ENCODE assay signal across 9 mouse cellular contexts in the genomic region with DNA sequence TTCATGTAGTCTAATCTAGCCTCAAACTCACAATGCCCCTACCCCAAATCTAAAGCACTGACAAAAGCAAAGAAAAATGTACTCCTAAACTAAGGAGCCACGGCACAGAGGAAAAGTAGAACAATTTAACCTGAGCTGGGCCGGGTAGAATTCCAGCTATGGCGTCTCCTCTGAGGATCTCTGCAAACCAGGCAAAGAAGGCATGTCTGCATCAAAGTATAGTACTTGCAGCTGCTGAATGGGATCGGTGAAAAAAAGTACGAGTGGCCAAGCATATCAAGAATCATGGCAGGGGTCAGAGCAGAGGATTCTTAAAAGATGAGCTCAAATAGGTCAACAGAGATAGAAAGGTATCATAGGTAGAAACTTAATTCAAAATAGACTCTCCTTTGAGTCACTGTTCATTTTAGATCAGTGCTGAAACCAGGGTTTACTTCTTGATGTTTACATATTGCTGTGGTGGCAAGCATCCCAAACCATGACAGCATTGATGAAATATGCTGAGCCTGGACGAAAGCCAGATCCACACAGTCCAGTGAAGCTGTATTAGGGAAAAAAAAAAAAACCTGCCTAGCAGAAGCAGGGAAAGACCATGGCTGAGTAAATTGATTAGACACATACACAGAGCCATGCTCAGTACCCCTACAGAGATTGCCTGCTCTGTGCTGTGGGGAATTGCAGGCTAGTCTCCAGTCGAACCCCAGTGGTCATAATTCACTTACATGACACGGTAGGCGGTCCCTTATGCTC.
DNase-seq lines count a peak whose midpoint lies in the region; ATAC-seq and TF ChIP-seq lines count a peak whose summit lies in the region.
"Had no signal": no experiment of that assay in that cellular context is flagged by ENCODE, and none has a peak within 500 bp of the region (broad histone marks: within the 10 kb centered on the region; RNA-seq: fewer than 3 reads in every experiment).

No protein-coding gene starts in this region.

- H3K27ac ChIP-seq in embryonic facial prominence, embryonic 15.5 days (replicated peaks) = no peak overlapping the region
- no peak overlapping the region for H3K27ac ChIP-seq in kidney, adult 2 months (ENCODE audit: insufficient read depth, low read depth, low read length)
- peak overlapping the region; percentile 38; the same call in 1 of the 2 replicates for H3K27ac ChIP-seq in midbrain, embryonic 16.5 days (ENCODE audit: low read length)
- H3K27ac ChIP-seq in thymus, adult 2 months (ENCODE audit: control insufficient read depth, insufficient read depth, low read length) = no peak overlapping the region

- intact Hi-C loops in gastrocnemius, postnatal 14 days (cut with DNase I; ENCODE audit: low total_unique reads) = no loop called here

- peak; percentile 7 for DNase-seq in gastrocnemius, postnatal 14 days
- DNase-seq in gastrocnemius, adult 8-10 months (ENCODE audit: low spot score in 2 of 2) = no peak
- peak; percentile 79 for DNase-seq in adipocyte (ENCODE audit: low spot score)
- peak; percentile 40 for DNase-seq in kidney, adult 2 months
- no peak for DNase-seq in thymus, adult 2 months
- no peak for DNase-seq in spleen, postnatal 36 days (ENCODE audit: low spot score in 2 of 2)

- TF ChIP-seq CTCF in kidney, adult 2 months (conservative IDR thresholded peaks at IDR 0.05; ENCODE audit: insufficient read depth, insufficient read length, low read depth, low read length) = no peak
- TF ChIP-seq CTCF in thymus, adult 2 months (IDR thresholded peaks at IDR 0.05; ENCODE audit: borderline replicate concordance, control insufficient read depth, extremely low read depth, insufficient read depth, low read length, poor library complexity) = no peak

- WGBS in embryonic facial prominence, embryonic 15.5 days = 57% methylated on average over 9 of the region's 9 CpGs
- 27% methylated on average over 9 of the region's 9 CpGs for whole genome bisulfite sequencing in kidney, adult 2 months
- 56% methylated on average over 9 of the region's 9 CpGs for WGBS in midbrain, embryonic 16.5 days
- 81% methylated on average over 9 of the region's 9 CpGs for WGBS in thymus, adult 2 months

- no peaks in the 10 kb centered on the region for H3K36me3 ChIP-seq in embryonic facial prominence, embryonic 15.5 days
- no peaks in the 10 kb centered on the region for H3K36me3 ChIP-seq in kidney, adult 2 months (ENCODE audit: control insufficient read depth, insufficient read depth, low read length)
- H3K36me3 ChIP-seq in midbrain, embryonic 16.5 days (ENCODE audit: control insufficient read depth, insufficient read depth, low read length) = no peaks in the 10 kb centered on the region
- no peaks in the 10 kb centered on the region for H3K36me3 ChIP-seq in thymus, adult 2 months (ENCODE audit: control insufficient read depth, insufficient read depth, low read length)

- no peaks in the 10 kb centered on the region for H3K9me3 ChIP-seq in embryonic facial prominence, embryonic 15.5 days (replicated peaks)
- no peaks in the 10 kb centered on the region for H3K9me3 ChIP-seq in midbrain, embryonic 16.5 days (replicated peaks; ENCODE audit: control insufficient read depth, low read length, poor library complexity, severe bottlenecking)

- H3K4me1 ChIP-seq in embryonic facial prominence, embryonic 15.5 days = 0 out of 2 replicates have a peak, but pooled peaks cover 3% of the 10 kb centered on the region
- no peaks in the 10 kb centered on the region for H3K4me1 ChIP-seq in kidney, adult 2 months (ENCODE audit: control insufficient read depth, insufficient read depth, low read length)
- H3K4me1 ChIP-seq in midbrain, embryonic 16.5 days (ENCODE audit: control insufficient read depth, insufficient read depth, low read length) = no peaks in the 10 kb centered on the region
- no peaks in the 10 kb centered on the region for H3K4me1 ChIP-seq in thymus, adult 2 months (replicated peaks; ENCODE audit: control insufficient read depth, insufficient read depth, low read length)

- H3K4me3 ChIP-seq in embryonic facial prominence, embryonic 15.5 days (replicated peaks) = no peak overlapping the region
- no peak overlapping the region for H3K4me3 ChIP-seq in kidney, adult 2 months (ENCODE audit: insufficient read depth, low read depth, low read length)
- H3K4me3 ChIP-seq in midbrain, embryonic 16.5 days (ENCODE audit: low read depth, low read length) = no peak overlapping the region
- H3K4me3 ChIP-seq in thymus, adult 2 months (ENCODE audit: control insufficient read depth, insufficient read depth, low read length) = no peak overlapping the region

- no peaks in the 10 kb centered on the region for H3K27me3 ChIP-seq in embryonic facial prominence, embryonic 15.5 days
- no peaks in the 10 kb centered on the region for H3K27me3 ChIP-seq in kidney, adult 2 months (replicated peaks; ENCODE audit: control insufficient read depth, insufficient read depth, low read length)
- H3K27me3 ChIP-seq in midbrain, embryonic 16.5 days (ENCODE audit: control insufficient read depth, insufficient read depth, low read depth, low read length) = no peaks in the 10 kb centered on the region
- no peaks in the 10 kb centered on the region for H3K27me3 ChIP-seq in thymus, adult 2 months (ENCODE audit: control insufficient read depth, insufficient read depth, low read length)
- H3K27me3 ChIP-seq: CH12.LX had no signal

- TF ChIP-seq POLR2A in kidney, adult 2 months (IDR thresholded peaks at IDR 0.05; ENCODE audit: low read depth, low read length) = no peak
- no peak for TF ChIP-seq POLR2A in thymus, adult 2 months (IDR thresholded peaks at IDR 0.05; ENCODE audit: control insufficient read depth, extremely low read depth, insufficient read depth, low read length, poor library complexity)

- no peak overlapping the region for H3K9ac ChIP-seq in embryonic facial prominence, embryonic 15.5 days
- H3K9ac ChIP-seq in midbrain, embryonic 16.5 days (ENCODE audit: low read depth, low read length) = no peak overlapping the region

- H3K4me2 ChIP-seq in embryonic facial prominence, embryonic 15.5 days (replicated peaks) = no peak overlapping the region
- H3K4me2 ChIP-seq in midbrain, embryonic 16.5 days (ENCODE audit: low read length) = no peak overlapping the region

- ATAC-seq in embryonic facial prominence, embryonic 15.5 days (ENCODE audit: insufficient number of reproducible peaks, low FRiP score, low TSS enrichment, low read depth) = peak; percentile 67; the same call in 1 of the 2 replicates
- ATAC-seq in midbrain, embryonic 16.5 days = peak; percentile 82

Comparison
In these comparisons a context has a peak if more than half of its experiments do, and no peak if none do; other contexts are left out.
1. DNase-seq: peak in gastrocnemius, postnatal 14 days (single experiment), adipocyte (single experiment) and kidney, adult 2 months (single experiment); none in gastrocnemius, adult 8-10 months (0 of 2), thymus, adult 2 months (single experiment) and spleen, postnatal 36 days (0 of 2).